Mouse (Mus musculus) layer of hippocampus, adult 11-12 months (tissue): Measurements from ENCODE around the gene Vmn2r25.
"Not testable (repeated sequence)": the region's sequence is repeated elsewhere in the genome, so short reads cannot be mapped to it uniquely, and the experiment has no call there.

ENCODE experiments used
- DNase-seq: peaks from one replicate; pipeline ENCODE4 v3.0.0; 2022; ENCODE audit warnings: low spot score

Gene Vmn2r25

GRCm38 (mm10) chr6:123853363-123853762, at the start of gene Vmn2r25:
Gene Vmn2r25 (minus strand): TSS chr6:123853463.
- DNase-seq: not testable (repeated sequence)

DNA sequence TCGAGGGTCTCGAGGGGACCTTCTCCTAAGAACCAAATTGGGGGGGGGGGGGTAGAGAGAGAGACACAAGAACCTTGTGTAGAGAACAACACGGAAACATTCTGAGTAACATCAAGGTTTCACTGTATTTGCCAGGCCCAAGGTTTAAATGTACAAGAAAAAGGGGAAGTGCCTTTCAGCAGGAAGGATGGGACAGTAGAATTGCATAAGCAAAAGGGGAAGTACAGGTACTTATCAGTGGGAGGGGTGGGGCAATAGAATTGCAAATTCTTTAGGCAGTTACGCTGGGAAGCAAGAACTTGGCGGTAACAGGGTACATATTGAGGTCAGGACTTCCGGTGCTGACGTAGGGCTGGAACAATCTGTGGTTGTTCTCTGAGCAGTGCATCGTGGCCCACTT, 33.3 kb downstream of the Vmn2r25 start:
- no peak for DNase-seq

DNA sequence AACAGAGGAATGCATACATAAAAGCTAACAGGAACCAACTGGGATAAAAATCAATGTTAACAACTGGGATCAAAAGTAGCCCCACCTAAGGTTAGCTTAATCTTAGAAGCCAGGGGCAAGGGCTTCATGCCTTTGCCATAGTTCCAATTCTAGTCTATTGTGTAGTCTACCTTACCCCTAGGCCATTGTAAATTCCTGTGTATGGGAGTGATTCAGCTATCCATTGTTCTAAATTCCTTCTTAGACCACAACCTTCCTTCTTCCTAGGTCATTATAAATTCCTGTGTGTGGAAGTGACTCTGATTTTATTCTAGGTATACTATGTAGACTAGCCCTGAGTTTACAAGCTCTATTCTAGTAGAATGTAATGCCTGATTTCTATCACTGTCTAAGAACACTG, 43.0 kb downstream of the Vmn2r25 start:
- DNase-seq: not testable (repeated sequence)

GRCm38 (mm10) chr6:123793746-123794145, 59.5 kb downstream of the Vmn2r25 start:
- DNase-seq: no peak

DNA sequence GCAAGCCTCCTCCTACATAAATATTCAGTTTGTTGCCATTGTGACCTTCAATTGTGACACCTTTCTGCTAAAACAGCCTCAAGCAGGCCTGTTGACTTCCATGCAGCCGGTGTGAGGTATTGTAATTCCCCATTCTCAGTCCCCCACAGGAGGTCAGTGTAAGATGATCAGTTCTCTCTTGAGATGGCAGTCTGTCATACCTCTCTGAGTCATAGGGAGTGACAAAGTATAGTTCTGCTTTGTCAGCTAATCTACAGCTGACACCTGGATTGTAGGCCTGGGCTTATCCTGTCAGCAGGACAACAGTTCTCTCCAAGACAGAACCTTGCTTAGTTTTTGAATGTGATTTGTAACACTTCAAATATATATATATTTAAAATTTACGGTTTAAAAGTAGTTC, 68.4 kb downstream of the Vmn2r25 start:
- no peak for DNase-seq

DNA sequence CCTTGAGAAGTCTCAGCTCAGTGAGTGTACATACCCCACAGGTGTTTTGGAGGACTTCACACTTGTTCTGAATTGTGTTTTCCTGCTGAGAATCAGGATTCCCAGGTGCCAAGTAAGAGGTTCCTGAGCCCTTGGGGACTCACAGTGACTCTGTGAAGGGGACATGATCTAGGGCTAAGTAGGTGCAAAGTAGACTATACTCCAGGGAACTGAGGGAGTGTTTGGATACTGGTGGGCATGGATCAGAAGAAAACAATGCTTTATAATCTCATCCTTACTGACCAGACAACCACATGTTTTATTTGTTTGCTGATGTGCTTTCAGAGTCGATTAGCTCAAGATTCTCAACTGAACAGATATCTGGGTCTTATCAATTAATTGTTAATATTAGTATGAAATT, 74.7 kb downstream of the Vmn2r25 start, which contains the start of gene Vmn2r24:
Gene Vmn2r24 (plus strand): TSS at position 301 of the 400 bp plus-strand sequence.
- DNase-seq: no peak
